Mouse (Mus musculus) urinary bladder, postnatal 25 days (tissue): Measurements from ENCODE around the gene Il11ra1.
"Not testable (repeated sequence)": the region's sequence is repeated elsewhere in the genome, so short reads cannot be mapped to it uniquely, and the experiment has no call there.

Experiments used
- DNase-seq: peaks from one replicate; pipeline ENCODE4 v3.0.0; 2022; ENCODE audit warnings: low spot score

Gene Il11ra1

GRCm38 (mm10) chr4:41782711-41783110, 82.9 kb downstream of the Il11ra1 start:
- not testable (repeated sequence) for DNase-seq

DNA sequence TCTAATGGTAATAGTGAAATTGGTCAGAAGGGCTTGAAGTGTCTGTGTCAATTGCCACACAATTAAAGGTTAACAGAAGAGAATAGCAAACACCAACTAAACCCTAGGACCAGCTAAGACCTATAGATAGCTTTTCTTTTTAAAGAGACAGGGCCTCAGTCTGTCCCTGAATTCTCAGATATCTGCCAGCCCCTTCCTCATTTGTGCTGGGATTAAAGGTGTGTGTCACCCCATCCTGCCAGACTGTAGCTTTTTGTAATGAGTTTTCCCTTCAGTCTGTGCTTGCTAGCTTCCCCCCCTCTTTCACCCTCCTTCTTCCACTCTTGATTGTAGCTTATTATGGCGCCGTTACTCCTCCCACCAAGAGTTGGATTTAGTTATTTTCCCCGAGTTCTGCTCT, 83.4 kb downstream of the Il11ra1 start:
- DNase-seq, result not testable (repeated sequence)
